Mouse (Mus musculus) hindbrain, embryonic 11.5 days (tissue): ENCODE results near the gene Sf1. TPM values are rescaled to one million over a fixed set of nuclear protein-coding genes. Genes with fewer than 3 reads are reported as not detected.

ENCODE experiments used
- ATAC-seq: fragments of 200-750 bp; cut with Nextera tagmentation; 2 replicates; pipeline ENCODE4 v1.8.0; 2017; ENCODE audit warnings: mild to moderate bottlenecking, moderate TSS enrichment, moderate library complexity; ENCODE audit not compliant: low FRiP score
- DNase-seq: peaks from one replicate; pipeline ENCODE4 v3.0.0-alpha.2; 2015; ENCODE audit warnings: low spot score
- H3K27ac ChIP-seq: fragments of 300-500 bp; sonication (generic); 2 replicates; pipeline ENCODE4 v1.5.1; 2014; ENCODE audit warnings: mild to moderate bottlenecking, low read depth, low read length
- H3K27me3 ChIP-seq: fragments of 300-500 bp; sonication (generic); 2 replicates; pipeline ENCODE4 v1.6.1; 2014; ENCODE audit warnings: mild to moderate bottlenecking, low read length, moderate library complexity, mixed read lengths; ENCODE audit not compliant: control insufficient read depth, insufficient read depth
- H3K36me3 ChIP-seq: fragments of 300-500 bp; sonication (generic); 2 replicates; pipeline ENCODE4 v1.6.1; 2014; ENCODE audit warnings: mild to moderate bottlenecking, low read length, moderate library complexity, mixed read lengths; ENCODE audit not compliant: control insufficient read depth, insufficient read depth
- H3K4me1 ChIP-seq: fragments of 300-500 bp; sonication (generic); replicated peaks from 2 replicates; pipeline ENCODE4 v1.6.1; 2014; ENCODE audit warnings: low read length, mixed read lengths; ENCODE audit not compliant: control insufficient read depth, insufficient read depth
- H3K4me2 ChIP-seq: fragments of 300-500 bp; sonication (generic); replicated peaks from 2 replicates; pipeline ENCODE4 v1.6.1; 2014; ENCODE audit warnings: mild to moderate bottlenecking, low read depth, low read length
- H3K4me3 ChIP-seq: fragments of 300-500 bp; sonication (generic); 2 replicates; pipeline ENCODE4 v1.5.1; 2014; ENCODE audit warnings: low read depth, low read length
- H3K9ac ChIP-seq: fragments of 300-500 bp; sonication (generic); 2 replicates; pipeline ENCODE4 v1.6.1; 2014; ENCODE audit warnings: low read depth, low read length
- H3K9me3 ChIP-seq: fragments of 300-500 bp; sonication (generic); 2 replicates; pipeline ENCODE4 v1.6.1; 2016; ENCODE audit warnings: low read length; ENCODE audit not compliant: control insufficient read depth
- WGBS: fragments of 180-500 bp; shearing (Covaris S2); extraction: QIAGEN DNeasy Blood & Tissue Kit; methylation state at CpG from one replicate; pipeline ENCODE4 v1.1.7; 2014; 5-methylcytosine and 5-hydroxymethylcytosine counted together
- polyA plus RNA-seq: library from polyadenylated mRNA; unstranded; fragments of >200 nt; fragmentation: Nextera tagmentation; extraction: Ambion mirVana; gene quantifications from 2 replicates; pipeline ENCODE4 v1.2.1, GENCODE M21; 2014

Gene Sf1
- polyA plus RNA-seq, 1 experiment from 2014 or later, result 156 TPM

DNA sequence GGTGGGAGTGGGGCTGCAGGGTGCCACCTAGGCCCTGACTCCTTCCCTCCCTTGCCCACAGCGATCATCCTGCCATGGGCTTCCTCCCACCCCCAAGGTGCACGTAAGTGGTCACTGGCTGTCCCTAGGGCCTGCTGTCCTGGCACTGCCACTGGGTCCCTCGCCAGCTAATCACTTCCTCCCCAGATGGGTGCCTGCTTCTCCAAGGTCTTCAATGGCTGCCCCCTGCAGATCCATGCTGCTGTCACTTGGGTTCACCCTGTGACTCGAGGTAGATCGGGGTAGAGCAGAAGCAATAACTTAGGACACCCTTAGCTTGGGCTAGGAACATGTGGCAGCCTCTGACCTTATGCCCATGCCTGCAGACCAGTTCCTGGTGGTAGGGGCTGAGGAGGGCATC, 17.5 kb upstream of the Sf1 start:
- H3K9ac ChIP-seq, result no peak overlapping the region
- H3K4me2 ChIP-seq, result no peak overlapping the region
- no peaks in the 10 kb centered on the region for H3K36me3 ChIP-seq
- no peak for DNase-seq
- WGBS, result 95% methylated on average over 5 of the region's 5 CpGs
- H3K4me3 ChIP-seq, result no peak overlapping the region
- no peaks in the 10 kb centered on the region for H3K9me3 ChIP-seq
- H3K27me3 ChIP-seq, result no peaks in the 10 kb centered on the region
- H3K4me1 ChIP-seq, result peaks cover 2% of the 10 kb centered on the region; the same call in 1 of the 2 replicates
- no peak for ATAC-seq
- no peak overlapping the region for H3K27ac ChIP-seq

DNA sequence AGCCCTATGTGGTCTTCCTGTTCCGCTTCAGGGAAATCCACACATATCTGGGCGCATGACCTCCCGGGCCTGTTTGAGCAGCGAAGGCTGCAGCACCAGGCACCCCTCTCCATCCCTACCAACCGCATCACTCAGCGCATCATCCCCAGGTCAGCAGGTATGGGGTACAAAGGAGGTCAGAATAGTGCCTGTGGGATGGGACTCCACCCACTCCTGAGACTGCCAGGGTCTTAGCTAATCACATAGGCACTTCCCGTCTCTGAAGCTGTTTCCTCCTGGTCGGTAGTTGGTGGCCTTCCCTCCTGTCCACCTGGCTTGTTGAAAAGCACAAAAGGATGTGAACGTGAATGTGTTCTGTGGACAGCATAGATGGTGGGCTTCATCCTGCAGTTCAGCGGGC, 16.8 kb upstream of the Sf1 start:
- WGBS, result 90% methylated on average over 10 of the region's 10 CpGs
- H3K27ac ChIP-seq, result no peak overlapping the region
- ATAC-seq, result no peak
- no peaks in the 10 kb centered on the region for H3K36me3 ChIP-seq
- H3K4me3 ChIP-seq, result no peak overlapping the region
- H3K9me3 ChIP-seq, result no peaks in the 10 kb centered on the region
- no peak overlapping the region for H3K4me2 ChIP-seq
- no peak overlapping the region for H3K9ac ChIP-seq
- no peak for DNase-seq
- no peaks in the 10 kb centered on the region for H3K27me3 ChIP-seq
- H3K4me1 ChIP-seq, result peaks cover 2% of the 10 kb centered on the region; the same call in 1 of the 2 replicates

DNA sequence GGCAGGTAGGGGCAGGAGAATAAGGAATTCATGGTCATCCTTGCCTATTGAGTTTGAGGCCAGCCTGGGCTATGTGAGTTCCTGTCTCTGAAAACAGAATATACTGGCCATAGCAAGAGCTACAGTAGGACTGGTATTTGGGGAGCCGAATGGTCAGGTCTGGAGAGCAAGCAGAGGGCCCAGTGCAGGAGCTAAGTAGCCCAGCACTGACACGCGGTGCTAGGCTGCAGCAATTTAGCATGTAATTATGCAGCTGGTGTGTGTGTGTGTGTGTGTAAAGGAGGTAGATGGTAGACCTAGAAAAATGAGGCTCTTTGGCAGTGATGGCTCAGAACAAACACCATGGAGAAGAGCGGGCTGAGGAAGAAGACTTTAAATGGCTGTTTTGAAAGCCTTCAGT, 15.9 kb upstream of the Sf1 start:
- ATAC-seq (no peak), DNase-seq (no peak)
- Histone ChIP-seq H3K4me2 (no peak overlapping the region), H3K4me3 (no peak overlapping the region), H3K9me3 (no peaks in the 10 kb centered on the region), H3K9ac (no peak overlapping the region), H3K27me3 (no peaks in the 10 kb centered on the region), H3K27ac (no peak overlapping the region), H3K36me3 (no peaks in the 10 kb centered on the region), H3K4me1 (no peaks in the 10 kb centered on the region; the same call in 1 of the 2 replicates)
- WGBS, result 97% methylated on average over 4 of the region's 4 CpGs

DNA sequence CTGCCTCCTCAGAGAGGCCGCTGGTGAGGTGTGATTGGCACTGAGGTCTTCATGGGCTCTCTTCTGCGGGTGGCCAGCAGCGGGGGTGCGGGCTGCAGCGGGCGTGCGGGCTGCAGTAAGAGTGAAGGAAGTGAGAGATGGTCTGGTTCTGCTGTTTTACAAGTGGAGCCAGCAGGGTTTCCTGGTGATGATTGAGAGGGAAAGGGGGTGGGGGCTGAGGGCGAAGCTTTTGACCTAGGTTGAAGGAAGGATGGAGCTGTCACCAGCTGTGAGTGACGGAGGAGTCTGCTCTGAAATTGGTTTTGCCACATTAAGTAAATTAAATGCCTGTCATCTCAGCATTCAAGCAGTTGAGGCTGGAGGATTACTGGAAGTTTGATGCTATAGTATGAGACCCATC, 14.8 kb upstream of the Sf1 start:
- no peaks in the 10 kb centered on the region for H3K36me3 ChIP-seq

DNA sequence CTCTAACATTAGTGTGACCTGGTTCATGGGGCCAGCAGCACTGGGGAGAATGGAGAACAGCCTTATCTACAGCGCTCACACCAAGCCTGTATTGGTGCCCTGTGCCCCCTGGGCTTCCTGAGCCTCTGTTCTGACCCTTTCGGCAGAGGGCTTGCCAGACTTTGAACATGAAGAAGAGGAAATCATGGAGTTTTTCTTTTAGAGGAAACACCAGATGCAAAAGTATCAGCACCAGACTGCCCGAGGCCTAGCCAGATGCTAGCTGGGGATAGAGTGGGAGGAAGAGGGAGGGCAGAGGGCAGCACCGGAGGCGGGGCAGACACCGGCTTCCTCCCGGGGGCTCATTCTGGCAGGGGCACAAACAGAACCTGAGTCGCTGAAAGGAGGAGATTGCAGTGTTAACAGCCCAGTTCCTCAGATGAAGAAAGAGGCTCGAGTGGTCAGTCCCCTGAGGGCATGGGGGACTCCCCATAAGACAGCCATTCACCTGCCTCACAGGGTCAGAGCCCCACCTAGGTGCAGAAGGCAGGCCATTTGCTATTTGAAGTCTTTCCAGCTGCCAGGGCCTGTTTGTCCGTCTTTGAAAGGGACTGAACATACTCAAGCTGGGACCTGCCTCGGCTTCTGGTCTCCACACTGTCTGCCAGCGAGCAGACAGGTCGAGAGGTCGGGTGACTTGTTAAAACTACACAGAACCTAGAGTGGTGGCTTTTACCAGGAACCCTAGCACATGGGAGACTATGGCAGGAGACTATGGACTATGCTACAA, 14.1 kb upstream of the Sf1 start:
- no peak overlapping the region for H3K4me2 ChIP-seq
- H3K36me3 ChIP-seq, result no peaks in the 10 kb centered on the region
- no peak overlapping the region for H3K9ac ChIP-seq
- DNase-seq (peak; percentile 34), ATAC-seq (no peak)
- no peak overlapping the region for H3K4me3 ChIP-seq
- no peaks in the 10 kb centered on the region for H3K9me3 ChIP-seq
- WGBS, result 42% methylated on average over 14 of the region's 14 CpGs
- H3K27ac ChIP-seq, result 0 out of 2 replicates have a peak overlapping the region, but pooled peaks have one; percentile 25
- H3K27me3 ChIP-seq, result no peaks in the 10 kb centered on the region
- H3K4me1 ChIP-seq, result no peaks in the 10 kb centered on the region; the same call in 1 of the 2 replicates

More for the DNA sequence above, 14.8 kb upstream of the Sf1 start:
- no peak overlapping the region for H3K9ac ChIP-seq
- DNase-seq (no peak), ATAC-seq (no peak)
- 58% methylated on average over 9 of the region's 9 CpGs for WGBS
- H3K4me3 ChIP-seq, result no peak overlapping the region
- no peaks in the 10 kb centered on the region; the same call in 1 of the 2 replicates for H3K4me1 ChIP-seq
- no peak overlapping the region for H3K4me2 ChIP-seq
- no peaks in the 10 kb centered on the region for H3K9me3 ChIP-seq
- no peaks in the 10 kb centered on the region for H3K27me3 ChIP-seq
- no peak overlapping the region for H3K27ac ChIP-seq

DNA sequence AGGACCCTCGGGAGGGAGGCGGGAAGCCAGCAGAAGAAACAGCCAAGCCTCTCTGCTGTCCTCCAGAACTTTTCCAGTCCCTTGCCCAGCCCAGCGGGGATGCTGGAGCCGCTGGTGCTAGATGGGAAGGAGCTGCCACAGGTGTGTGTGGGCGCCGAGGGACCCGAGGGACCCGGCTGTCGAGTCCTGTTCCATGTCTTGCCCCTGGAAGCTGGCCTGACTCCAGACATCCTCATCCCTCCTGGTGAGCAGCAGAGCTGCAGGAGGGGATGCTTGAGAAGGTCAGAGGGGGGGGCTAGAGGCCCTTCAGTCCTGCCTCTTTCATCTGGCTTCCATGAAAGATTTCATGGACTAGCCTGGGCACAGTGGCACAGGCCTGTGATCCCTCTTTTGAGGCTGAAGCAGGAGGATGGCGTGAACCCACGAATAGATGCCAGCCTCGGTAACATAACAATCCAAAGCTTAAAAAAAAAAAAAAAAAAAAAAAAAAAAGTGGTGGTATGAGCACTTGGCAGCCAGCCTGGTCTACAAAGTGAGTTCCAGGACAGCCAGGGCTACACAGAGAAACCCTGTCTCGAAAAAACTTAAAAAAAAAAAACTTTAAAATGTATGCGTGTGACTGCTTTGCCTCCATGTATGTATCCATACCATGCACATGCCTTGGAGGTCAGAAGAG, 11.9 kb upstream of the Sf1 start:
- ATAC-seq, result no peak
- H3K27ac ChIP-seq, result no peak overlapping the region
- no peak overlapping the region for H3K9ac ChIP-seq
- H3K36me3 ChIP-seq, result no peaks in the 10 kb centered on the region
- no peak for DNase-seq
- H3K9me3 ChIP-seq, result no peaks in the 10 kb centered on the region
- WGBS, result 71% methylated on average over 14 of the region's 14 CpGs
- no peak overlapping the region for H3K4me2 ChIP-seq
- H3K4me3 ChIP-seq, result no peak overlapping the region
- no peaks in the 10 kb centered on the region; the same call in 1 of the 2 replicates for H3K4me1 ChIP-seq
- H3K27me3 ChIP-seq, result no peaks in the 10 kb centered on the region

DNA sequence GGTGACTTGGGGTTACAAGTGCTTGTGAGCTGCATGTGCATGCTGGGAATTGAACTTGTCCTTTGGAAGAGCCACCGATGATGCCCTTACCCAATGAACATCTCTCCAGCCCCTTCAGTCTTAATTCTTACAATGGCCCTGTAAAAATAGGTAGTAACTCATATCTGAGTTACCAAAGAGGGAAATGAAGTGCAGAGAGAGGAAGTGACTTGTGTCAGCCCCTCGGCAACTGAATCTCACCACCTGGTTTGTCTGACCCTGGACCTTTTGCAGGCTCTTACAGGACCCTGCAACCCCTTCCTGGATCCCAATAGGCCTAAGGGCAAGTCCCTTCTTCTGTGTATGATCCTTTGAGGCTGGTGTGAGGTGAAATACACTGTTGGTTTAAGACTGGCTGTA, 11.4 kb upstream of the Sf1 start:
- Histone ChIP-seq H3K4me2 (no peak overlapping the region), H3K9me3 (no peaks in the 10 kb centered on the region), H3K36me3 (no peaks in the 10 kb centered on the region), H3K27me3 (no peaks in the 10 kb centered on the region), H3K9ac (no peak overlapping the region), H3K4me3 (no peak overlapping the region), H3K27ac (no peak overlapping the region), H3K4me1 (no peaks in the 10 kb centered on the region; the same call in 1 of the 2 replicates)
- no peak for ATAC-seq
- 95% methylated on average over 2 of the region's 2 CpGs for WGBS
- DNase-seq, result no peak

DNA sequence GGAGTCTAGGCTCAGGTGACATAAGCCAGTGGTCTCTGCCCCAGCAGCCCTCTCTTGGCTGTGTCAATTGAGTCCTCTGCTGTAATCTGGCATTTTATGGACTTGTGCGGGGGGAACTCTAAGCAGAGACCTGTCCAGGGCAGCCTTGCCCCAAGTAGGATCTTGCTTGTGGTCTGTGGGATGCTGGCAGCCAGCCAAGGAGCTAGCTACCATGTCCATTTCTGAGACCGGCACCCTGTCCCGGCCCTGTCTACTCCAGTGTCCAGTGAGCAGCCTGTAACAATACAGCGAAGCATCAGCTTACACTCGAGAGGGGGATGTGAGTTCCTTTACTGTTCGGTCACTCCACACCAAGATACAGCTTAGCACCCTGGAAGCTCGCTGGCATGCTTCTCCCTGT, 9.5 kb upstream of the Sf1 start:
- no peak for DNase-seq
- H3K4me2 ChIP-seq, result no peak overlapping the region
- no peak overlapping the region for H3K4me3 ChIP-seq
- no peak for ATAC-seq
- H3K27me3 ChIP-seq, result no peaks in the 10 kb centered on the region
- no peaks in the 10 kb centered on the region for H3K36me3 ChIP-seq
- H3K4me1 ChIP-seq, result no peaks in the 10 kb centered on the region
- 81% methylated on average over 7 of the region's 7 CpGs for WGBS
- no peaks in the 10 kb centered on the region for H3K9me3 ChIP-seq
- no peak overlapping the region for H3K27ac ChIP-seq
- H3K9ac ChIP-seq, result no peak overlapping the region

DNA sequence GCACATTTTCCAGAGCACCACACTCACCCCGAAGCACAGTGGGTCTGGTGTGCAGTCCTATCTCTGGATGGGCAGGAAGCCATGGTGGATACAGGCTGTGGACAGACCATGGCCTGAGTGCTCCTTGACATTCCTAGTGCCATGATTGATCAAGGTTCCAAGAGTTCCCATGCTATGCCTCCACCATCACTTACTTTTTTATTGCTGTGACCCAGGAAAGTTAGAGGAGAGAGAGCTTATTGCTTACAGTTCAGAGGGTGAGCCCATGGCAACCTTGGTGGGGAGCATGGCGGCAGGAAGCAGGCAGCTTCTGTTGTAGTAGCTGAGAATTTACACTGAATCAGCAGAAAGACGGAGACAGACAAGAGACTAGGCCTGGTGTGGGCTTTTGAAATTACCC, 2.2 kb upstream of the Sf1 start:
- H3K36me3 ChIP-seq, result peaks cover 5% of the 10 kb centered on the region
- DNase-seq (no peak), ATAC-seq (no peak)
- H3K27ac ChIP-seq, result no peak overlapping the region
- H3K4me1 ChIP-seq, result 0 out of 2 replicates have a peak, but pooled peaks cover 4% of the 10 kb centered on the region
- no peak overlapping the region for H3K4me2 ChIP-seq
- no peaks in the 10 kb centered on the region for H3K27me3 ChIP-seq
- no peak overlapping the region for H3K9ac ChIP-seq
- 91% methylated on average over 3 of the region's 3 CpGs for WGBS
- H3K4me3 ChIP-seq, result no peak overlapping the region
- no peaks in the 10 kb centered on the region for H3K9me3 ChIP-seq
